Mouse (Mus musculus) cerebellum, adult 2 months (tissue): ENCODE data around the gene Sacs.

ENCODE experiments used
- CTCF ChIP-seq: fragments of 200-500 bp; IDR thresholded peaks from 2 replicates; pipeline ENCODE4 v1.5.1; 2011; ENCODE audit warnings: low read depth, mild to moderate bottlenecking, control low read depth, low read length, moderate library complexity, borderline replicate concordance; ENCODE audit not compliant: insufficient read depth
- POLR2A ChIP-seq: fragments of 200-500 bp; IDR thresholded peaks from 2 replicates; pipeline ENCODE4 v1.6.1; 2011; ENCODE audit warnings: low read length, control low read depth, borderline replicate concordance; ENCODE audit not compliant: insufficient read depth

DNA sequence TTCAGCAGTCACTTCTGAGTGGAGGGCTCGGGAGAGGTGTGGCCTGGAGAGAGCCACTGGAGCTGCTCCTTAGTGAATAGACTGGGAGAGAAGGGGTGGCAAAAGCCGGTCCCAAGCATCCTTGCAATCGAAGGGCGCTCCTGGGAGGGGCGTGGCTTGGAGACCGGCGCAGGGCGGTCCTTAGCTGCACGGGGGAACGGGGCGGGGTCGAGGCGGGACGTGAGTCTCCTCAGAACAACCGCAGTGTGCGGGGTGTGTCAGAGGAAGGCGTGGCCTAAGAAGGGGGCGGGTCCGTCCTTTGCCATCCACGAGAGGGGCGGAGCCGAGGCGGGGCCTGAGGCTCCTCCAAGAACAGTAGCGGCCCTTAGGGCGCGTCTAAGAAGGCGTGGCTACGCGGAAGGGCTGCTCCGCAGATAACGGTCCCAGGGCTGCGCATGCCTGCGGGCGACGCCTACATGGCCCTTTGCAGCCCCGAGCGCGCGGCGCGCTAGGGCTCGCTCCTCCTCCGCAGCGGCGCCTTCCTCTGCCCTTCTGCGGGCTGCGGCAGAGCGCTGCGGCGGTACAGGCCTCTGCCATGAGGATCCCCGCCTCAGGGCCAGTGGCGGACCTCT, 34.4 kb downstream of the Sacs start:
- peak; percentile 68 for TF ChIP-seq POLR2A
- no peak for TF ChIP-seq CTCF
